Mouse (Mus musculus): ENCODE data around the gene Selenom. TPM values are rescaled to one million over a fixed set of nuclear protein-coding genes. Genes with fewer than 3 reads are reported as not detected.

Gene Selenom
- total RNA-seq, 2 experiments from 2014 or later: 9.6 to 14.6 TPM

DNA sequence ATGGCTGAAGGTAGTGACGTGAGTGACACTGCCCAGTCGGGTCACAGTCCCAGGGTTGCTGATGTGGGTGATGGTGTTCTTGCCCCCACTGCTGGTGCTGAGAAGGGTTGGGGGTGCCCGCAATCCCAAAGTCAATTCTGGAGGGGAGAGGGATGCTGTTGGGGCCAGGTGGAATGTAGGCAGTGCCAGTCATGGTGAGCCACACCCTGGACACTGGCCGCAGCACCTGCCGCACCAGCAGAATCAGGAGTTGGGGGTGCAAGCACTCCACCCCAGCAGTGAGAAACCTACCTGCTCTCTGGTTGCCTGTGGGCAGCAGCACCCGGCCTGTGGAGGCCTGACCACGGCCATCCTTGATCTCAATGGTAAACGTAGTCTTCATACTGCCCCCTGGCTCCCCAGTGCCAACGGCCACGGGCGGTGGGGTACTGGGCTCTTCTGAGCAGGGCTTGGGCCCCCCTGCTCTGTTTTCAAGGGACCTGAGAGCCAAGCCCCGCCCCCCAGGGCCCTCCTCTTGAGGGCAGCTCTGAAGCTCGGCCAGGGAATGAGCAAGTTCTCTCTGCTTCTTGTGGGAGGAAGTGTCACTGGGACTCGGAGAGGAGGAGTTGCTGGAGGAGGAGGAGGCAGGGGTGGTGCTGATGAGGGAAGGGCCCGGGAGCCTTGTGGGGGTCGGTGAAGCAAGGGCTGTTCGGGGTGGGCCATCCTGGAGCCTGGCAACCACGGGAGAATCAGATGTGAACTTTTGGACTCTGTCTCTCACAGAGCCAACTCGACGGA, 15.2 kb downstream of the Selenom start:
- no peak for DNase-seq (ENCODE audit: low spot score)

DNA sequence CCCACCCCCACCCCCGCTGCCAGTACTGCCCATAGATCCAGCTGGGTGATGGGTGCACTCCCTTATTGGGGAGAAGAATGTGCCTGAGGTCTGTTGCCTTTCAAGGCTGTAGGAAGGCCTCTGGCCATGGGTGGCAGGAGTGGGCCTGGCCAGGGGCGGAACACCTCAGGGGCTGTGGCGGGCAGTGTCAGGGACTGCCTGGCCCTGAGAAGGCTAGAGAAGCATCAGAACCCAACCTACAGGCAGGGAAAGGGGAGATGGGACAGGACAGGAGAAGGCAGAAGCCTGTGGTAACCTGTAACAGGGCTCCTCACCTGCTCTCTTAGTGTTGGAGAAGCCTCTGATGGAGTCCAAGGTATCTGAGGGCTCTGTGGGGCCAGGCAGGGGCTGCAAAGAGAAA, 16.2 kb downstream of the Selenom start:
- DNase-seq (ENCODE audit: low spot score): no peak

DNA sequence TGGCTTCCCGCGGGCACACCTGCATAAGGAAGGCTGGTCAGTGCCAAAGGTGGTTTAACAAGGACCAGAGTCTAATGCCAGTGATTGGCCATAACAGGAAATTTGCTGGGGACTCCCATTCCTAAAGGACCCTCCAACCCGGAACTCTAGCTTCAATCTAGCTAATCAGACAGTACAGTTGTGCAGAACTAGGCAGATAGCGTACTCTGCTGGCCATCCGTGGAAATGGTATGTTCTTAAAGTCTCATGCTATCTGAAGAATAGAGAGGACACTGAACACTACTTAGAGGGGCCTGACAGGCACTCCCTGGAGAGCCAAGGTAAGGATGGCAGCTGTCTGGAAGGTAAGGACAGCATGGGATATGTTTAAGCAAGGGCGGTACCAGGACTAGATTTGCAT, 17.1 kb downstream of the Selenom start:
- no peak for DNase-seq (ENCODE audit: low spot score)

DNA sequence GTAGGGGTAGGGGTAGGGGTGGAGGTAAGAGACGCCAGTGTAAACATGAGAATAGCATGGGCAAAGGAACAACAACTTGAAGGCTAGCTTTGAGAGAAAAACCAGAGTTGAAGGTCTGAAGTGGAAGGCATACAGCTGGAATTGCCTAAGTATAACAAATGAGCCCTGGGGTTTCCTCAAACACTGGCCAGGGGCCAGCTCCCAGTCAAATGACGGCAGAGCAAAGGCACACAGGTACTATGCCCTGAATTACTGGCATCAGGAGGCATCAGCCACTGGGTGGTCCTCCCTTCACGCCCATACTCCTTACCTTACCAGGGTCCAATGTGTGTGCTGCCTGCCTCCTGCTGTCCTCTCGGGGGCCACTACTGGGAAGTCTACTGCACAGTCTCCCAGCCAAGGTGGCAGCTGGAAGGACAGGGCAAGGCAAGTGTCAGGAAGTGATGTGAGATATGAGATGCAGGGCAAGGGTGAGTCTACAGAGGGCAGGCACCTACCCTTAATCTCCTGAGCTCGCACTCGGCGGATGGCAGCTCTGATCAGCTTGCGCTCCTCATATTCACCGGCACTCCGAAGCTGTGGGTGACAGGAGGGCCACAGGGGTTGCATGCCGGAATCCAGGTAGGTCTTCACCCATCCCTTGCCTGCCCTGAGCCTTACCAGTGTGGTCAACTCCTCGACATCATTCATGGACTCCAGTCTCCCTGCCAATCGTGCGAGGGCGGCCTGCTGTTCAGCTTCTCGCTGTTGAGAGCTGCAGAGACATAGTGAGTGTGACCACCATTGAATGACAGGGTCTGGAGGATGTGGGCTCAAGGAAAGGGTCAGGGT, 17.8 kb downstream of the Selenom start:
- no peak for DNase-seq (ENCODE audit: low spot score)

DNA sequence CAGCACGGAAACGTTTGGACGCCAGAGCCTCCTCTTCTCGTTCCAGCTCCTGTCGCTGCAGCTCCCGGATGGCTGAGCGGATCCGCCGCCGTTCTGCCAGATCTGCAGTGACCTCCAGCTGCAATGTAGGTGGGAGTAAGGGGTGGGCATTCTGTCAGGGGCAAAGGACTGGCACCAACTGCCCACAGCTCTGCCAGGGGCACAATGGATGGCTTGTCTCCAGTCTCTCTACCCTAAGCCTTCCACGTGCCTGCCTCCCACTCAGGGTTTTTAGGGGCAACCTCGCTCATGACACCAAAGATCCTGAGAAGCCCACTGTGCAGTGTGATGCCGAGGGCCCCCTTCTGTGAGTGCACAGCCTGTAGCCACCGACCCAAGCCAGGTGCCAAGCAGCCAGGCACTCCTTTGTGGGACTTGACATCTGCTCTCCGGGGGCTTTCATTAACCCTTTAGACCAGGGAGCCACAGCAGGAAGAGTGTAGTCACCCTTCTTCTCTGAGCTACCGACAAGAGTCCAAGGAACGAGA, 19.0 kb downstream of the Selenom start:
- no peak for DNase-seq (ENCODE audit: low spot score)

DNA sequence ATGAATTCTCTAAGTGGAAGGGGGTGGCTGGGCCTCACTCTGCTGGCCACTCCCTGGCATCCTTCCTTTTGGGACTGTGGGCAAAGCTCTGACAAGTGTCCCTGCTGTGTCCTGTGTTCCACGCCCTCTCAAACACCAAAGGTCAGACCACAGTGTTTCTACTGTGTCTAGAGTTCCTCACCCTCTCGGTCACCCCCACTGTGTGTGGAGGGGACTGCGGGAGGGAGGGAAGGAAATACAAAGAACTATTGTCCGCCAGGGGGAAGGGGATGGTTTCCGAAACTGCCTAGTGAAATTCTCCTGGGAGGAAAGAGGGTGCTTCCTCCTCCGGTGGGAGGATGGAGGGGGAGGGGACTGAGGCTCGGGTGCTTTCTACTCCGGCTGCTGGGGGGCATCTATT, 20.5 kb downstream of the Selenom start:
- peak; percentile 41 for DNase-seq (ENCODE audit: low spot score)

DNA sequence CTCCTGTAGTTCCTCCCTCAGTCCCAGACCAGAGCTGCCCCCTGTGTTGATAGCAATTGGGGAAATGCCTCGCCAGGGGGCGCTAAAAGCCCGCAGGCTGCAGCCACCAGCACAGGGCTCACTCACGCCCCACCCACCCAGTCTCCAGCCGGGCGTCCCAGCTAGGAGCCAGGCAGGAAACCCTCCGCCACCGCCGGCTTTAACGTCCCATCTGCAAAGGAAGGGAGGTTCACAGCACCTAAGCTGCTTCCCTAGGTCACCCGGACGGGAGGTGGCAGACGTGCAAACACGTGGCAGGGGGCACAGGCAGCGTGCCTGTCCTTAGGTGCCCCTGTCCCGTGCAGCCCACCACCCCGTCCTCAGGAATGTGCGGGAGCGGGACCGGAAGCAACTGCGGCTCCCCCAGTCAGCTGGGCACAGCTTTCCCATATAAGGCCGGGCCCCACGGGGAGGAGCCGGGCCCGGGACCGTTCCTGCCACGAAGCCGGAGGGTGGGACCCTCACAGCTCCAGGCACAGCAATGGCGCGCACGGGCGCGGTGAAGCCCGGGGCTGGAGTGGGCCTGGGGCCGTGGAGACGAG, 21.0 kb downstream of the Selenom start:
- DNase-seq (ENCODE audit: low spot score): peak; percentile 96

DNA sequence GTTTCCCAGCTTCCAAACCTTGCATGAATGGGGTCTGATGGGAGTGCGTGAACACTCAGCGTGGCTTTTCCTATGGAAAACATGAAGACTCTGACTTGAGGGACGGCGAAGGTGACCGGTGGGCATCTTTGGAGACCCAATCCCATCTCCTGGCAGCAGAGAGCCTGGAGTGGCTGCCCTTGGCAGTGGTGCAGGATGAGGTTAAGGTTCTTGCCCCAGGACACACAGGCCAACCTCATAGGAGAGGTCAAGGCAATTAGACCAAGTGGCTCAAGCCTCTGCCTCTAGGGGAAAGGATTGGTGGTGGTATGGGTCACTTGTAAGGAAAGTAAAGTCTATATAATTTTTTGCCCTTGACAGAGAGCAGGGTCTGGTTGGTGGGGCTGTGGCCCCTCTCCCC, 21.6 kb downstream of the Selenom start:
- DNase-seq (ENCODE audit: low spot score): no peak

DNA sequence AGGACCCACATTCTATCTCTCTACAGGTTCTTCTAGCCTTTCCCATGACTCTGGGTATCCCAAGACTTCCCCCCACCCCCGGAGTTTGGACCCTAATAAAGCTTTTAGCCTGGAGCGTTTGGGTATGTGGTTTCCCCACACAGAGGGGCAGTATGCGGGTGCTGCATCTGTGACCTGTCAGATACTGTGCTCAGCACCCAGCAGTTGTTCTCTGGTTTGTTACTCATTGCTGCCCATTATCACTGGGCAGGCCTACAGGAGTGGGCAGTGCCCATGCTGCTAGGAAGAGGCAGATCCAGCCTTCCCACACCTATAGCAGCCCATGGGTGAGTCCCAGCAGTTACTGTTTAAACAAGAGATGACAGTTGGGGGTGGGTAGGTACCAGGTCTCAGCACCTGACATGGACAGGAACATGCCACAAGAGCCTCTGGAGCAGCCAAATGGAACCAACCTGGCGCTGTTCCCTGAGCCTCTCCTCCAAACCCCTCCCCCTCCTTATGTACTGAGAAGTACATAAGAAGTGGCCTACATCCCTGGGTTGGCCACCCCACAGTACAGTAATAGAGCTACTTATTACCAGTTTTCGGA, 22.4 kb downstream of the Selenom start:
- no peak for DNase-seq (ENCODE audit: low spot score)

DNA sequence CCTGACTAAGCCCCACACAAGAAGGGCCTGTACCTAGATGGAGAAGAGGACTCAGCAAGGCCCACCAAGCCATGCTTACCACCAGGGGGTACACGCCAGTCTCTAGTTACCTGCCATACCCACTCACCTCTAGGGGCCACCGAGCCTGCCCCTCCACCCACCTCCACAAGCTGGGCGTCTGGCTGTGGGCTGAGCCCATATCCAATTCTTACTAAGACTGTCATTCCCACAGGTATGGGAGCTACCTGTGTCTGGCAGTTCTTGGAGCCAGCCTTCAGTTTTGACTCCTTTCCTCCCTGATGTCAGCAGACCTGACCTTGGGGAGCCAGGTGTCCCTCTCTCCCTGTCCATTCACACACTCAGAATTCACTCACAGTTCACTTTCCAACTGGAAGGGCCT, 23.2 kb downstream of the Selenom start:
- DNase-seq (ENCODE audit: low spot score): no peak

DNA sequence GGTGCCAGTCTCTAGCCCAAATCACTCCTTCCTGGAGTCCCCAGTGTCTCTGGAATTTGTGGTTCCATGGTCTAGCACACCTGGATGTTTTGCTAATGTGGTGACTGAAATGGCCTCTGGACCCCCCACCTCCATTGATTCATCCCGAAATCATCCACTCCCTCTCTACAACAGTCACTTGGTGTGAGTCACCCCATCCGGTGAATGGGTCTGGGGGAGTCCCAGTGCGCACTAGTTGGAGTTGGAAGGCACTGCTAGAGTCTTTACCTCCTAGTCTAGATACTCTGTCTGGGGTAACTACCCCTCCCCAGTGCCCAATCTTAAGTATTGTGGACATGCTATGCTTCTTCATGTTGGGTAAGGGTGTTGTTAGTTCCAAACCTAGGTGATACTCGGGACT, 23.9 kb downstream of the Selenom start:
- DNase-seq (ENCODE audit: low spot score): no peak

DNA sequence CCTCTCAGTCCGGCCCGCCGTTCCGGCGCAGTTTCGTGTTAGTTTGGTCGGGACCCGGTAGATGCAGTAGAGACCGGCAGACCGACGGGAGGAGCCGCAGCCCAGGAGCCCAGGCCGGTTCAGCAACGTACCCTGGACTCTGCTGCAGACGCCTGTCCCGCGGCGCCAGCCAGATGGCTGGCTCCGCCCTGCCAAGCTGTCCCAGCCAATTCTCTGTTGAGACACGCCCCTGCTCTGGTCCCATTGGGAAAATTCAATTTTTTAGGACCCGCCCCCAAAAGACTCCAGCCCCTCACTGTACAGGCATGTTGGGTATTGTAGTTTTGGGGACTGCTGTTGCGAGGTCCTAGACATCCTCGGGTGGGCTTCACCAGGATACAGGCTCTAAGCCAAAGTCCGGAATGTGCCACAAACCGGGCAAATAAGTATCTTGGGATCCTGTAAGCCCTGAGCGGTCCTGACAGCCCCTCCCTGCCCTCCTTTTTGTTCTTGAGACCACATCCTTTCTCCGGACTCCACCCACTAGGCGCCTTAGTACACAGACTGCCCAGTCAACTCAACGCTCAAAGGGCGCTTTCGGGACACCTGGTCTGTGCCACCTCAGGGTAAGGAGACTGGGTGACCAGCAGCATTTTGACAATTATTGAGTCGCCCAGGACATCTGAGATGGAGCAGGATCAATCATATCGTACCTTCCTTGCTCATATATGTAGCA, 24.8 kb downstream of the Selenom start:
- DNase-seq (ENCODE audit: low spot score): peak; percentile 96

DNA sequence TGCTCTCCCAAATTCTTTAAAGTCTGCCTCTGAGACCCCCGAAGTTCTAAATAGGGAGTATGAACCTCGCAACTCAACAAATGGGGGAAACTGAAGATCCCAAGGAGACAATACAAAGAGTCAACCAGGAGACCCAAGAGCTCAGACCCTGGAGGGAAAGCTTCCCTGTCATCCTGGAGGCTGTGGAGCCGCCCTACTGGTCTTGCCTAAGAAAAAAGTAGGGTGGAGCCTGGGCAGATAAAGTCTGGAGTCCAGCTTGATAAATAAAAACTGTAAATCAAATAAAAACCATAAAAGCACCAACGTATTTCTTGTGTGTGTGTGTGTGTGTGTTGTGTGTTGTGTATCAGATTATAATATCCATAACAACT, 25.3 kb downstream of the Selenom start:
- no peak for DNase-seq (ENCODE audit: low spot score)

DNA sequence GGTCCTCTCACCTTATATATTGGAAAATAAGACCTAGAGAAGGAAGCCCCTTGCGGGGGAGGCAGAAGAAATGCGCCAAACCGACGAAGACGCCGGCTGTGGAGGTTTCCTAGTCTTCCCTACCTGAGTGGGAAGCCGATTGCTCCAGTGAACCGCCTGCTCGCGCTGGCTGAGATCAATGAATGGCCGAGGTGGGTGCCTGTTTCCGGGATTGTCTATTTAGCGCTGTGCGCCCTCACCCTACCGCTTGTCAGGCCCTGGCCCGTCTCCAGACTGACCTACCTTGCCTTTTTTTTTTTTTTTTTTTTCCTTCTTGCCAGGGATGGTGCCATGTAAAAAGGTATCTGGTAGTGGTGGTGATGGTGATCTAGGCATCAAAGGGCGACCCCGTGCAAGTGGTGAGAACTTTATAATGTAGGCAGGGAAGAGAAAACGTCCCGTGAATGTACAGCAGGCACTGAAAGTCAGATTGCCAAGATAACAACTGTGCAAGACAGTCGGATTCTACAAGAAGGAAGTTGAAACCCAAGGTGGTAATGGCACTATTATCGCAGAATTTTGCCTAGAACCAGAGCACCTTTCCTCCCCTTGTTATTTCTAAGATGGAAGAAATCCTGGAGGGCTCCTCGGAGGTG, 26.1 kb downstream of the Selenom start, which contains the start of gene Smtn:
TSS of gene Smtn (minus strand) at position 162 of the 635 bp plus-strand sequence.
- no peak for DNase-seq (ENCODE audit: low spot score)

DNA sequence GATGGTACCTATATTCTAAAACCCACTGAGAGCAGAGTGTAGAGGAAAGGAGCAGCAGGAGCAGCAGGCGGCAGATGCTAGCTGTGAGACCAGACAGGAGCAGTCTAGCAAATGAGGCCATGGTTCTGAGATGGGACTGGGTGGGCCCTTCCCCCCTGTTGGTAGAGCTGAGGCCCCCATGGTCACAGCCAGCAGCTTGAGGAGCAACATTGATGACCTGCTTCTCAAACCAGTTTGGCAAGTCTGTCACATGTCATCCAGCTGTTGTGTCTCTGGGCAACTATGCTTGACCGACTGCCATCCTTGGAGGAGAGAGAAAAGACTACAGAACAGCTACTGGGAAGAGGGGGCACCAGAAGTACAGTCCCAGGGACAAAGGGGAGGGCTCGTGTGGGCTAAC, 27.4 kb downstream of the Selenom start:
- no peak for DNase-seq (ENCODE audit: low spot score)

DNA sequence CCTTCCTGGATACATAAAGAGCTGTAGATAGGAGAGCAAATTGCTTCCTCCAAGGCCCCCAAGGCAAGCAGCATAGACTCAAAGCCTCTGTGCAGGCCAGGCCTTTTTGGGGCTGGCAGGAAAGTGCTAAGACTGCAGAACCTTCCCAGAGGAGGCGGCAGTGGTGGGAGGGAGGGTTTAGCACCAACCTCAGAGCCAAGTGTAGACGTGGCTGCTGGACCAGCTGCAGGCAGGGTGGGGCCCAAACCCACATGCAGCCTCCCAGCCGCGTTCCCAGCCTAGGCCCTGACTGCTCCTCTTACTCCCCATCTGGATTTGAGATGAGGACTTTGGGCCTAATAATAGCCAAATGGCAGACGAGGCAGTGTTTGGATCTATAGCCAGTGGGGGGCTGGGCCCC, 28.5 kb downstream of the Selenom start:
- peak; percentile 83 for DNase-seq (ENCODE audit: low spot score)

DNA sequence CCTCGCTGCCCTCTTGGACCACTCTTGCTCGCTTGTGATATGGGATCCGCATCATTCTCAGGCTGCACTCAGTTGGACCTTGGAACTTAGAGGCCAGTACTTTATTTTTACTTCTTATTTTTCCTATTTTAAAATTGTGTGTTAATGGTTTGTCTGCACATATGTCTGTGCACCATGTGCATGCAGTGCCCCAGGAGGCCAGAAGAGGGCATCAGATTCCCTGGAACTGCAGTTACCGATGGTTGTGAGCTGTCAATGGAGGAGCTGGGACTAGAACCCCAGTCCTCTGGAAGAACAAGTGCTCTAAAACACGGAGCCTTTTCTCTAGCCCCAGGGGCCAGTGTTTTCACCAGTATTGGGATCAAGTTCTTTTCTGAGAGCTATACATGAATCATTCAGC, 29.9 kb downstream of the Selenom start:
- DNase-seq (ENCODE audit: low spot score): no peak

DNA sequence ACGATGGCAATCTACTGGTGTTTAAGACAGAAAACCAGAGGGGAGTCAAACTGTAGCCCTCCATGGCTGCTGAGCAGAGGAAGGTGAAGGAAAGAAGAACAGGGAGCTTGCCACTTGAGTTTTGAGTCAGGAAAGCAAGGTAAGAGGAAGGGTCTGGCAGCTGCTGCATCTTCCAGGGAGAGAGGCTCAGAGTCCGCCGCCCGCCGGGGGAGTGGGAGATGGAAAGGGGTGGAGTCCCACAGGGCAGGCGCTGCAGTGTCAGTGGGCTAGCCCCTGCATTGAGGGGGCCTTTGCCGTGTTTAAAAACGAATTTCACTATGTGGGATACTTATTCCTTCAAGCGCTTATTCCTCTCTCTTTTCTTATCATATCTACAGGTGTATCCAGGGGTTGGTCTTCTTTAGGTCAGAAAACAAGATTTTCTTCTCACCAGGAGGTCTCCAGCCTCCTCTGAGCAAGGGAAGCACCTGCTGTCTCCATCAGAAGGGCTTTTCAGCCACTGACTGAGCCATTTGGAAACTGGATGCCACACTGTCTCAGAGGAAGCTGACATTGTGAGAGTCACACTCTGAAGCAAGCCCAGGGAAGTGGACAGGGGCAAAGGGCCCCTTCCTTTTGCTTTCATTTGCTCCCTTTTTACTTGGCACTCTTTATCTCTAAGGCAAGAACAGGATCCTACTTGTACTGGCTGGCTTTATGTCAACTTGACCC, 31.2 kb downstream of the Selenom start:
- DNase-seq (ENCODE audit: low spot score): no peak

DNA sequence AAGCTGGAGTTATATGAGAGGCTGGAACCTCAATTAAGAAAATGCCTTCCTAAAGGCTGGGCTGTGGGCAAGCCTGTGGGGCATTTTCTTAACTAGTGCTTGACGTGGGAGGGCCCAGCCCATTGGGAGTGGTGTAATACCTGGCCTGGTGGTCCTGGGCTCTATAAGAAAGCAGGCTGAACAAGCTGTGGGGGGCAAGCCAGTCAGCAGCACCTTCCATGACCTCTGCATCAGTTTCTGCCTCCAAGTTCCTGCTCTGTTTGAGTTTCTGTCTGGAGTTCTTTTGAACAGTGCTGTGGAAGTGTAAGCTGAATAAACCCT, 31.7 kb downstream of the Selenom start:
- no peak for DNase-seq (ENCODE audit: low spot score)

DNA sequence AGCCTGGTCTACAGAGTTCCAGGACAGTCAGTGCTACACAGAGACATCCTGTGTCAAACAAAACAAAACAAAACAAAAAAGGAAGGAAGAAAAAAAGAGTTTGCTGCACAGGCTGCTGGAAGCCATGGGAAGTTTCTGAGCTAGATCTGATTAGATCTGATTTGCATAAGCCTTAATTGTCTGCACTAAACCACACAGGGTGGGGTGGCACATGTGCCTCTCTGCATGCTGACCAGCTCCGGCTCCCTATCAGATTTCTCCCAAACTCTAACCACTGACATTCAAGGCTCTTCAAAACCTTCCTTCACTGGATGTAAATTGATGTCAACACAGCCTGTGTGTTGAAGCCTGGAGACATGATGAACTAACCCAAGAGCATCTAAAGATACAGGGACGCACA, 32.6 kb downstream of the Selenom start:
- DNase-seq (ENCODE audit: low spot score): no peak

Measured in gastrocnemius, adult 18-20 months (tissue).